Mouse (Mus musculus) forebrain, embryonic 11.5 days (tissue): Measurements from ENCODE around the gene Olfr402. TPM values are rescaled to one million over a fixed set of nuclear protein-coding genes. Genes with fewer than 3 reads are reported as not detected.
"Not testable (repeated sequence)": the region's sequence is repeated elsewhere in the genome, so short reads cannot be mapped to it uniquely, and the experiment has no call there.

Experiments used
- ATAC-seq: fragments of 200-750 bp; cut with Nextera tagmentation; replicated peaks from 2 replicates; pipeline ENCODE4 v1.8.0; 2017; ENCODE audit warnings: moderate TSS enrichment; ENCODE audit not compliant: low FRiP score
- DNase-seq: peaks from one replicate; pipeline ENCODE4 v3.0.0-alpha.2; 2017; ENCODE audit warnings: low spot score
- H3K27ac ChIP-seq: fragments of 300-500 bp; sonication (generic); 2 replicates; pipeline ENCODE4 v1.5.1; 2014; ENCODE audit warnings: low read depth, low read length
- H3K27me3 ChIP-seq: fragments of 300-500 bp; sonication (generic); 2 replicates; pipeline ENCODE4 v1.6.1; 2014; ENCODE audit warnings: mild to moderate bottlenecking, low read length, mixed read lengths; ENCODE audit not compliant: control insufficient read depth, insufficient read depth
- H3K36me3 ChIP-seq: fragments of 300-500 bp; sonication (generic); 2 replicates; pipeline ENCODE4 v1.6.1; 2014; ENCODE audit warnings: mild to moderate bottlenecking, low read length, moderate library complexity, mixed read lengths; ENCODE audit not compliant: control insufficient read depth, insufficient read depth
- H3K4me1 ChIP-seq: fragments of 300-500 bp; sonication (generic); replicated peaks from 2 replicates; pipeline ENCODE4 v1.6.1; 2014; ENCODE audit warnings: low read length, mixed read lengths; ENCODE audit not compliant: control insufficient read depth, insufficient read depth
- H3K4me2 ChIP-seq: fragments of 300-500 bp; sonication (generic); 2 replicates; pipeline ENCODE4 v1.6.1; 2014; ENCODE audit warnings: low read depth, mild to moderate bottlenecking, low read length, moderate library complexity, mixed read lengths; ENCODE audit not compliant: severe bottlenecking
- H3K4me3 ChIP-seq: fragments of 300-500 bp; sonication (generic); 2 replicates; pipeline ENCODE4 v1.5.1; 2014; ENCODE audit warnings: low read depth, low read length
- H3K9ac ChIP-seq: fragments of 300-500 bp; sonication (generic); 2 replicates; pipeline ENCODE4 v1.6.1; 2014; ENCODE audit warnings: low read length
- H3K9me3 ChIP-seq: fragments of 300-500 bp; sonication (generic); 2 replicates; pipeline ENCODE4 v1.6.1; 2016; ENCODE audit warnings: low read length, mixed read lengths; ENCODE audit not compliant: control insufficient read depth
- WGBS: fragments of 180-500 bp; shearing (Covaris S2); extraction: QIAGEN DNeasy Blood & Tissue Kit; methylation state at CpG from one replicate; pipeline ENCODE4 v1.1.7; 2014; 5-methylcytosine and 5-hydroxymethylcytosine counted together
- polyA plus RNA-seq: library from polyadenylated mRNA; unstranded; fragments of >200 nt; fragmentation: Nextera tagmentation; extraction: Ambion mirVana; gene quantifications from 2 replicates; pipeline ENCODE4 v1.2.1, GENCODE M21; 2014

Olfr402 gene
- not detected in 2 replicates for polyA plus RNA-seq

- Histone ChIP-seq H3K9me3 (peaks cover 2% of the 10 kb centered on the region), H3K27ac (no peak within 1 kb of the TSS), H3K27me3 (no peaks in the 10 kb centered on the region), H3K4me3 (no peak within 1 kb of the TSS), H3K9ac (no peak within 1 kb of the TSS), H3K36me3 (no peaks in the 10 kb centered on the region), H3K4me1 (no peaks in the 10 kb centered on the region), H3K4me2 (no peak within 1 kb of the TSS)
- 61% methylated on average over 3 of the region's 3 CpGs for WGBS
- DNase-seq (no peak), ATAC-seq (no peak)
Observed at GRCm38 (mm10) chr11:74153229-74153628, at the start of gene Olfr402. Olfr402 (plus strand) TSS chr11:74153529.

- Histone ChIP-seq H3K4me3 (no peak overlapping the region), H3K9ac (no peak overlapping the region), H3K4me1 (no peaks in the 10 kb centered on the region), H3K27me3 (no peaks in the 10 kb centered on the region), H3K4me2 (no peak overlapping the region), H3K36me3 (no peaks in the 10 kb centered on the region), H3K27ac (no peak overlapping the region), H3K9me3 (peaks cover 1% of the 10 kb centered on the region)
- ATAC-seq, result no peak
- 44% methylated on average over 5 of the region's 5 CpGs for WGBS
- no peak for DNase-seq
Observed at GRCm38 (mm10) chr11:74105066-74105465, 48.3 kb upstream of the Olfr402 start.

GRCm38 (mm10) chr11:74113412-74113811 is 39.9 kb upstream of the Olfr402 start, which contains the start of gene Olfr401:
Olfr401 (plus strand) TSS chr11:74113712.
- no peak for ATAC-seq
- Histone ChIP-seq H3K4me1 (no peaks in the 10 kb centered on the region), H3K9ac (no peak within 1 kb of the TSS), H3K27me3 (no peaks in the 10 kb centered on the region), H3K27ac (no peak within 1 kb of the TSS), H3K4me3 (no peak within 1 kb of the TSS), H3K9me3 (peaks cover 4% of the 10 kb centered on the region), H3K4me2 (no peak within 1 kb of the TSS), H3K36me3 (no peaks in the 10 kb centered on the region)
- DNase-seq, result no peak

GRCm38 (mm10) chr11:74140001-74140400 is 13.3 kb upstream of the Olfr402 start:
- not testable (repeated sequence) for H3K4me1 ChIP-seq, ATAC-seq, DNase-seq, H3K4me3 ChIP-seq, H3K36me3 ChIP-seq, H3K27me3 ChIP-seq, H3K9ac ChIP-seq, H3K4me2 ChIP-seq, H3K27ac ChIP-seq
- WGBS, result 33% methylated on average over 1 of the region's 1 CpGs
- H3K9me3 ChIP-seq, result peaks cover 26% of the 10 kb centered on the region; the same call in 1 of the 2 replicates

- Histone ChIP-seq H3K4me3 (no peak overlapping the region), H3K4me2 (no peak overlapping the region), H3K36me3 (no peaks in the 10 kb centered on the region), H3K4me1 (no peaks in the 10 kb centered on the region), H3K9me3 (peaks cover 7% of the 10 kb centered on the region), H3K27ac (no peak overlapping the region), H3K9ac (no peak overlapping the region), H3K27me3 (no peaks in the 10 kb centered on the region)
- DNase-seq (no peak), ATAC-seq (no peak)
Observed at GRCm38 (mm10) chr11:74145866-74146265, 7.5 kb upstream of the Olfr402 start.

GRCm38 (mm10) chr11:74168771-74169170 is 15.4 kb downstream of the Olfr402 start:
- no peak overlapping the region for H3K4me2 ChIP-seq
- H3K9me3 ChIP-seq, result no peaks in the 10 kb centered on the region
- no peak for ATAC-seq
- DNase-seq, result no peak
- no peak overlapping the region for H3K27ac ChIP-seq
- H3K27me3 ChIP-seq, result no peaks in the 10 kb centered on the region
- no peak overlapping the region for H3K9ac ChIP-seq
- H3K4me3 ChIP-seq, result no peak overlapping the region
- no peaks in the 10 kb centered on the region for H3K36me3 ChIP-seq
- H3K4me1 ChIP-seq, result no peaks in the 10 kb centered on the region

- H3K27me3 ChIP-seq, result no peaks in the 10 kb centered on the region
- DNase-seq (no peak), ATAC-seq (no peak)
- H3K4me1 ChIP-seq, result no peaks in the 10 kb centered on the region
- no peak overlapping the region for H3K4me2 ChIP-seq
- H3K36me3 ChIP-seq, result no peaks in the 10 kb centered on the region
- H3K9ac ChIP-seq, result no peak overlapping the region
- peaks cover 4% of the 10 kb centered on the region; the same call in 1 of the 2 replicates for H3K9me3 ChIP-seq
- H3K27ac ChIP-seq, result no peak overlapping the region
- 81% methylated on average over 4 of the region's 4 CpGs for WGBS
- H3K4me3 ChIP-seq, result no peak overlapping the region
Observed at GRCm38 (mm10) chr11:74183168-74183567, 29.8 kb downstream of the Olfr402 start.

- no peak overlapping the region for H3K27ac ChIP-seq
- H3K9ac ChIP-seq, result no peak overlapping the region
- H3K27me3 ChIP-seq, result no peaks in the 10 kb centered on the region
- no peak overlapping the region for H3K4me2 ChIP-seq
- DNase-seq (no peak), ATAC-seq (no peak)
- no peak overlapping the region for H3K4me3 ChIP-seq
- peaks cover 4% of the 10 kb centered on the region; the same call in 1 of the 2 replicates for H3K9me3 ChIP-seq
- no peaks in the 10 kb centered on the region for H3K4me1 ChIP-seq
- 79% methylated on average over 4 of the region's 4 CpGs for WGBS
- H3K36me3 ChIP-seq, result no peaks in the 10 kb centered on the region
Observed at GRCm38 (mm10) chr11:74183745-74184144, 30.4 kb downstream of the Olfr402 start.

- Histone ChIP-seq H3K9me3 (peaks cover 4% of the 10 kb centered on the region; the same call in 1 of the 2 replicates), H3K27me3 (no peaks in the 10 kb centered on the region), H3K4me3 (no peak within 1 kb of the TSS), H3K4me1 (no peaks in the 10 kb centered on the region), H3K4me2 (no peak within 1 kb of the TSS), H3K27ac (no peak within 1 kb of the TSS), H3K36me3 (no peaks in the 10 kb centered on the region), H3K9ac (no peak within 1 kb of the TSS)
- ATAC-seq (no peak), DNase-seq (no peak)
Observed at GRCm38 (mm10) chr11:74185949-74186348, 32.6 kb downstream of the Olfr402 start, which contains the start of gene Olfr403. Olfr403 (plus strand) TSS chr11:74186249.
